Mouse (Mus musculus) MEL (cell line): Measurements from ENCODE around the gene Emc1. TPM values are rescaled to one million over a fixed set of nuclear protein-coding genes. Genes with fewer than 3 reads are reported as not detected.

ENCODE experiments used
- DNase-seq: peaks from one replicate; pipeline ENCODE4 v3.0.0; 2011; ENCODE audit warnings: low read depth, low spot score
- H3K27ac ChIP-seq: 2 replicates; pipeline ENCODE4 v1.5.1; 2012; ENCODE audit warnings: low read depth, mild to moderate bottlenecking, control low read depth, low read length, moderate library complexity; ENCODE audit not compliant: control insufficient read depth
- H3K27me3 ChIP-seq, 2 experiments: fragments of 150-350 bp in 1 of 2; sonication (generic) in 1 of 2; 2 replicates each; pipeline ENCODE4 v1.6.1; 2012; ENCODE audit warnings: low read length in 2 of 2, mild to moderate bottlenecking in 2 of 2, improper control_type of control experiment in 1 of 2, moderate library complexity in 1 of 2; ENCODE audit not compliant: insufficient read depth in 2 of 2, control insufficient read depth in 1 of 2
- H3K36me3 ChIP-seq, 2 experiments: 2 replicates each; pipeline ENCODE4 v1.6.1; 2012 to 2014; ENCODE audit warnings: low read length in 2 of 2, improper control_type of control experiment in 1 of 2, inconsistent platforms in 1 of 2, mild to moderate bottlenecking in 1 of 2; ENCODE audit not compliant: insufficient read depth in 2 of 2, control insufficient read depth in 1 of 2
- H3K4me1 ChIP-seq, 2 experiments: fragments of 150-350 bp in 1 of 2; sonication (generic) in 1 of 2; 2 replicates each; pipeline ENCODE4 v1.6.1; 2012; ENCODE audit warnings: low read length in 2 of 2, improper control_type of control experiment in 1 of 2, mild to moderate bottlenecking in 1 of 2; ENCODE audit not compliant: insufficient read depth in 2 of 2, control insufficient read depth in 1 of 2
- H3K4me3 ChIP-seq, 2 experiments: fragments of 150-350 bp in 1 of 2; sonication (generic) in 1 of 2; 2 replicates each; pipeline ENCODE4 v1.5.1; 2012; ENCODE audit warnings: low read depth in 2 of 2, low read length in 2 of 2, mild to moderate bottlenecking in 2 of 2, moderate library complexity in 2 of 2, control low read depth in 1 of 2, improper control_type of control experiment in 1 of 2; ENCODE audit not compliant: control insufficient read depth in 1 of 2, insufficient read depth in 1 of 2
- H3K79me2 ChIP-seq: 2 replicates; pipeline ENCODE4 v1.6.1; 2012; ENCODE audit warnings: mild to moderate bottlenecking, low read length, moderate library complexity; ENCODE audit not compliant: control insufficient read depth, poor library complexity, insufficient read depth
- H3K9ac ChIP-seq: 2 replicates; pipeline ENCODE4 v1.6.1; 2012; ENCODE audit warnings: low read depth, mild to moderate bottlenecking, control low read depth, low read length, moderate library complexity; ENCODE audit not compliant: control insufficient read depth, poor library complexity, severe bottlenecking
- H3K9me3 ChIP-seq: fragments of 150-350 bp; sonication (generic); replicated peaks from 2 replicates; pipeline ENCODE4 v1.6.1; 2012; ENCODE audit warnings: mild to moderate bottlenecking, low read length, improper control_type of control experiment, moderate library complexity; ENCODE audit not compliant: insufficient read depth
- BHLHE40 ChIP-seq: IDR thresholded peaks from 2 replicates; pipeline ENCODE4 v1.6.1; 2012; ENCODE audit warnings: low read depth, mild to moderate bottlenecking, inconsistent platforms, low read length, improper control_type of control experiment, borderline replicate concordance
- CHD1 ChIP-seq: IDR thresholded peaks from 2 replicates; pipeline ENCODE4 v1.6.1; 2012; ENCODE audit warnings: low read depth, mild to moderate bottlenecking, inconsistent platforms, low read length, improper control_type of control experiment
- CTCF ChIP-seq, 3 experiments: IDR thresholded peaks in 2 of 3; conservative IDR thresholded peaks in 1 of 3; 2 replicates each; pipeline ENCODE4 v1.5.1; 2011 to 2012; ENCODE audit warnings: low read length in 3 of 3, low read depth in 2 of 3, mild to moderate bottlenecking in 2 of 3, improper control_type of control experiment in 1 of 3, inconsistent platforms in 1 of 3, mixed read lengths in 1 of 3, moderate library complexity in 1 of 3; ENCODE audit not compliant: control insufficient read depth in 1 of 3, insufficient read depth in 1 of 3, poor library complexity in 1 of 3, severe bottlenecking in 1 of 3
- E2F4 ChIP-seq: IDR thresholded peaks from 2 replicates; pipeline ENCODE4 v1.6.1; 2011; ENCODE audit warnings: low read depth, low read length, improper control_type of control experiment, borderline replicate concordance
- GABPA ChIP-seq: IDR thresholded peaks from 2 replicates; pipeline ENCODE4 v1.6.1; 2012; ENCODE audit warnings: low read depth, mild to moderate bottlenecking, inconsistent platforms, low read length, improper control_type of control experiment, moderate library complexity
- GATA1 ChIP-seq: IDR thresholded peaks from 2 replicates; pipeline ENCODE4 v1.6.1; 2011; ENCODE audit warnings: low read depth, low read length, improper control_type of control experiment
- HCFC1 ChIP-seq: IDR thresholded peaks from 2 replicates; pipeline ENCODE4 v1.6.1; 2012; ENCODE audit warnings: low read depth, mild to moderate bottlenecking, inconsistent platforms, low read length, improper control_type of control experiment, moderate library complexity
- MAFK ChIP-seq: IDR thresholded peaks from 2 replicates; pipeline ENCODE4 v1.6.1; 2011; ENCODE audit warnings: low read depth, mild to moderate bottlenecking, low read length, improper control_type of control experiment, borderline replicate concordance
- MAZ ChIP-seq: IDR thresholded peaks from 2 replicates; pipeline ENCODE4 v1.6.1; 2012; ENCODE audit warnings: low read depth, mild to moderate bottlenecking, inconsistent platforms, low read length, improper control_type of control experiment
- MEF2A ChIP-seq: IDR thresholded peaks from 2 replicates; pipeline ENCODE4 v1.6.1; 2014; ENCODE audit warnings: low read depth, mild to moderate bottlenecking, inconsistent platforms, low read length, improper control_type of control experiment; ENCODE audit not compliant: poor library complexity, insufficient replicate concordance, severe bottlenecking; ENCODE audit errors: extremely low read depth
- MXI1 ChIP-seq: IDR thresholded peaks from 2 replicates; pipeline ENCODE4 v1.6.1; 2011; ENCODE audit warnings: mild to moderate bottlenecking, low read depth, low read length, improper control_type of control experiment
- MYB ChIP-seq: IDR thresholded peaks from 2 replicates; pipeline ENCODE4 v1.6.1; 2011; ENCODE audit warnings: mild to moderate bottlenecking, low read depth, low read length, improper control_type of control experiment
- MYC ChIP-seq: IDR thresholded peaks from 2 replicates; pipeline ENCODE4 v1.6.1; 2011; ENCODE audit warnings: low read depth, mild to moderate bottlenecking, low read length, improper control_type of control experiment, moderate library complexity
- POLR2AphosphoS5 ChIP-seq: IDR thresholded peaks from 2 replicates; pipeline ENCODE4 v1.6.1; 2012; ENCODE audit warnings: low read depth, borderline replicate concordance, mild to moderate bottlenecking, inconsistent platforms, low read length, moderate library complexity, mixed read lengths
- RCOR1 ChIP-seq: IDR thresholded peaks from 2 replicates; pipeline ENCODE4 v1.6.1; 2012; ENCODE audit warnings: low read depth, mild to moderate bottlenecking, inconsistent platforms, low read length, improper control_type of control experiment
- SMC3 ChIP-seq: IDR thresholded peaks from 2 replicates; pipeline ENCODE4 v1.6.1; 2011; ENCODE audit warnings: low read depth, low read length, improper control_type of control experiment
- TBP ChIP-seq: IDR thresholded peaks from 2 replicates; pipeline ENCODE4 v1.8.0; 2011; ENCODE audit warnings: low read depth, low read length, improper control_type of control experiment
- TCF12 ChIP-seq: IDR thresholded peaks from 2 replicates; pipeline ENCODE4 v1.6.1; 2014; ENCODE audit warnings: low read depth, mild to moderate bottlenecking, inconsistent platforms, low read length, improper control_type of control experiment, moderate library complexity
- USF1 ChIP-seq: IDR thresholded peaks from 2 replicates; pipeline ENCODE4 v1.6.1; 2014; ENCODE audit warnings: low read depth, mild to moderate bottlenecking, inconsistent platforms, low read length, improper control_type of control experiment, moderate library complexity
- polyA plus RNA-seq, 2 experiments: library from polyadenylated mRNA; stranded (reverse) in 1 of 2; unstranded in 1 of 2; fragments of >175 nt in 1 of 2; fragments of >200 nt in 1 of 2; gene quantifications; 2 replicates each; pipeline versions ENCODE4 v1.2.1 to v1.2.4; 2012; ENCODE audit warnings: low replicate concordance in 2 of 2, low read depth in 1 of 2; ENCODE audit not compliant: insufficient read length in 2 of 2, insufficient read depth in 1 of 2, missing spikeins in 1 of 2
- total RNA-seq: library from RNA; depleted of rRNA; stranded (reverse); fragments of 300-350 nt; gene quantifications from 2 replicates; pipeline ENCODE4 v1.2.3, GENCODE M21; 2012; rRNA removed

The Emc1 gene
- total and polyA plus RNA-seq, 3 experiments: 17.3 to 50.4 TPM; not detected in 1

DNA sequence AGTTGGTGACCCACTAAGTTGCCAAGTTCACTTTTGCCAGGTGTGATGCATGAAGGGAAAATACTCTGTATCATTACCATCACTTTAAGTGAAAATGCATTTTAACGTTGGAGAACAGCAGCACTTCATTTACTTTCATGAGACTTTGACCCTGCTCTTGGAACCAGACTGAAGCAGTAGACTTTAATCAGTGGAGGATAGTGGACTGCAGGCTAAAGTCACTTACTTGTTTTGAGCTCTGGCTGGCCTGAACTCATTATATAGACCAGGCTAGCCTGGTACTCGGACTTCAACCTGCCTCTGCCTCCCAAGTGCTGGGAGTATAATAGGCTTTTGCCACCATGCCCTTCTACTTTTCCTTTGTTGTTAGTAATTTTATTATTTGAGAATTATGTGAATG, 70.9 kb downstream of the Emc1 start:
- Histone ChIP-seq H3K4me3 (no peak overlapping the region), H3K79me2 (no peaks in the 10 kb centered on the region), H3K9ac (no peak overlapping the region), H3K27ac (no peak overlapping the region), H3K27me3 (no peaks in the 10 kb centered on the region), H3K36me3 (peaks cover 0 to 31% of the 10 kb centered on the region in 2 experiments; a peak in 3 of 4 replicates), H3K4me1 (0 out of 4 replicates have a peak, but pooled peaks cover 0 to 3% of the 10 kb centered on the region in 2 experiments), H3K9me3 (no peaks in the 10 kb centered on the region)
- DNase-seq: no peak
- TF ChIP-seq TCF12 (no peak), BHLHE40 (no peak), HCFC1 (no peak), CHD1 (no peak), USF1 (no peak), CTCF (IDR thresholded peaks at IDR 0.05 in 2 of 3, conservative IDR thresholded peaks at IDR 0.05 in 1 of 3; ENCODE audit: control insufficient read depth in 1 of 3, insufficient read depth in 1 of 3, low read depth in 2 of 3, low read length in 3 of 3, poor library complexity in 1 of 3, severe bottlenecking in 1 of 3) (no peak), TBP (no peak), RCOR1 (no peak), MYB (no peak), MAZ (no peak), MEF2A (no peak), GATA1 (no peak), MAFK (no peak), SMC3 (no peak), MXI1 (no peak), MYC (no peak), POLR2AphosphoS5 (no peak), GABPA (no peak), E2F4 (no peak)

Other genes with a start within 250 kb of the Emc1 start
- 163 and 183 TPM in 2 replicates for gene Minos1, start 221.5 kb upstream of the Emc1 start, total RNA-seq
- 100 to 1,000 TPM in 1 of 2 experiments, not detected in 1; 401 TPM for gene Minos1, start 221.5 kb upstream of the Emc1 start, polyA plus RNA-seq
- 91.2 and 103 TPM in 2 replicates for gene Capzb, start 159.7 kb upstream of the Emc1 start, total RNA-seq
- gene Capzb, start 159.7 kb upstream of the Emc1 start, polyA plus RNA-seq: 100 to 1,000 TPM in 1 of 2 experiments, not detected in 1; 354 TPM
- gene Pqlc2, start 41.9 kb upstream of the Emc1 start, total RNA-seq: 5.2 and 5.3 TPM in 2 replicates
- 10 to 100 TPM in 1 of 2 experiments, not detected in 1; 12.0 TPM for gene Pqlc2, start 41.9 kb upstream of the Emc1 start, polyA plus RNA-seq
- 30.1 and 39.4 TPM in 2 replicates for gene Akr7a5, start 41.8 kb upstream of the Emc1 start, total RNA-seq
- 10 to 100 TPM in 1 of 2 experiments, not detected in 1; 43.2 TPM for gene Akr7a5, start 41.8 kb upstream of the Emc1 start, polyA plus RNA-seq
- 320 and 353 TPM in 2 replicates for gene Mrto4, start within 50 bp of the Emc1 start, total RNA-seq
- 100 to 1,000 TPM in 1 of 2 experiments, not detected in 1; 253 TPM for gene Mrto4, start within 50 bp of the Emc1 start, polyA plus RNA-seq
- 81.9 and 94.9 TPM in 2 replicates for gene Ubr4, start within 50 bp of the Emc1 start, total RNA-seq
- 100 to 1,000 TPM; 177 to 270 TPM for gene Ubr4, start within 50 bp of the Emc1 start, polyA plus RNA-seq
- 0.95 and 1.3 TPM in 2 replicates for gene Iffo2, start 178.0 kb downstream of the Emc1 start, total RNA-seq
- gene Iffo2, start 178.0 kb downstream of the Emc1 start, polyA plus RNA-seq: 1 to 10 TPM in 1 of 2 experiments, not detected in 1; 2.7 TPM